Mouse (Mus musculus) ES-Bruce4 (cell line): Measurements from ENCODE around the gene Adgrg5. TPM values are rescaled to one million over a fixed set of nuclear protein-coding genes. Genes with fewer than 3 reads are reported as not detected.

Source experiments
- H3K27ac ChIP-seq: 2 replicates; pipeline ENCODE4 v1.5.1; 2012; ENCODE audit warnings: low read length, inconsistent platforms; ENCODE audit not compliant: insufficient read depth
- H3K27me3 ChIP-seq: 2 replicates; pipeline ENCODE4 v1.6.1; 2012; ENCODE audit warnings: mild to moderate bottlenecking, low read length, inconsistent platforms; ENCODE audit not compliant: control insufficient read depth, poor library complexity, insufficient read depth, severe bottlenecking
- H3K36me3 ChIP-seq: 2 replicates; pipeline ENCODE4 v1.6.1; 2012; ENCODE audit warnings: inconsistent platforms, mild to moderate bottlenecking, low read length, moderate library complexity; ENCODE audit not compliant: control insufficient read depth, poor library complexity, insufficient read depth, severe bottlenecking
- H3K4me1 ChIP-seq: one replicate; pipeline ENCODE4 v1.8.1; 2011; ENCODE audit warnings: low read length; ENCODE audit not compliant: control insufficient read depth, insufficient read depth
- H3K4me3 ChIP-seq: 2 replicates; pipeline ENCODE4 v1.5.1; 2011; ENCODE audit warnings: low read depth, mild to moderate bottlenecking, low read length
- H3K9ac ChIP-seq: 2 replicates; pipeline ENCODE4 v1.6.1; 2012; ENCODE audit warnings: low read depth, mild to moderate bottlenecking, inconsistent platforms; ENCODE audit not compliant: poor library complexity, severe bottlenecking
- H3K9me3 ChIP-seq: replicated peaks from 2 replicates; pipeline ENCODE4 v1.6.1; 2012; ENCODE audit warnings: mild to moderate bottlenecking, low read length, inconsistent platforms; ENCODE audit not compliant: control insufficient read depth, poor library complexity, insufficient read depth, severe bottlenecking
- CTCF ChIP-seq: IDR thresholded peaks from one replicate; pipeline ENCODE4 v1.8.1; 2011; ENCODE audit warnings: low read depth, low read length
- EP300 ChIP-seq: IDR thresholded peaks from 2 replicates; pipeline ENCODE4 v1.6.1; 2011; ENCODE audit warnings: low read depth, low read length; ENCODE audit not compliant: insufficient read depth
- POLR2A ChIP-seq: IDR thresholded peaks from one replicate; pipeline ENCODE4 v1.8.1; 2011; ENCODE audit warnings: low read length; ENCODE audit not compliant: insufficient read depth
- polyA plus RNA-seq: library from polyadenylated mRNA; stranded (reverse); fragments of >200 nt; gene quantifications from 2 replicates; pipeline ENCODE4 v1.2.4, GENCODE M21; 2011; ENCODE audit warnings: low read depth; ENCODE audit not compliant: missing spikeins, insufficient read depth, insufficient read length

Adgrg5 gene
- polyA plus RNA-seq, 1 experiment = 1.0 TPM

DNA sequence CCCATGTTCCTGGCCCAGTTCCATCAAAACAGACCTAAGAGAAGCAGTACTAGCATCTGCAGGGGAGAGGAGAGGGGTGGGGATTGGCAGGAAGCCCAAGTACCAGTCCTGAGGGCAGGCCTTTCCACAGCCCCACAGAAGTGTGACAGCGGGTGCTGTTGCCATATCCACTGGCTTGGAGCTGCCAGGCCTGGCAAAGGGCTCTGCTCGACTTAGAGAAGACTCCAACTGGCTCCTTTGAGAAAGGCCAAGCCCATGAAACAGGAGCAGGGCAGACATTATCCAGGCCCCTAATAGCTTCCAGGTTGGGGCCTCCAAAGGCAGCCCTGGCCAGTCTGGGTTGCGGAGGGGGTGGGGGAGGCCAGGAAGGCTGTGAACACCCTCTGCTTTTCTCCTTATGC, 8.8 kb upstream of the Adgrg5 start:
- TF ChIP-seq POLR2A = no peak
- TF ChIP-seq EP300 = no peak
- Histone ChIP-seq H3K9me3 (no peaks in the 10 kb centered on the region), H3K36me3 (no peaks in the 10 kb centered on the region), H3K27ac (no peak overlapping the region), H3K27me3 (no peaks in the 10 kb centered on the region), H3K9ac (no peak overlapping the region), H3K4me3 (no peak overlapping the region), H3K4me1 (no peaks in the 10 kb centered on the region)

- H3K4me3 ChIP-seq = peak overlapping the region; percentile 89
- no peak overlapping the region for H3K27ac ChIP-seq
- no peak for TF ChIP-seq CTCF
- peak overlapping the region; percentile 94 for H3K9ac ChIP-seq
- H3K4me1 ChIP-seq = no peaks in the 10 kb centered on the region
- H3K27me3 ChIP-seq = no peaks in the 10 kb centered on the region
- no peaks in the 10 kb centered on the region for H3K9me3 ChIP-seq
- no peaks in the 10 kb centered on the region for H3K36me3 ChIP-seq
Observed at GRCm38 (mm10) chr8:94916311-94916959, 7.1 kb upstream of the Adgrg5 start.

DNA sequence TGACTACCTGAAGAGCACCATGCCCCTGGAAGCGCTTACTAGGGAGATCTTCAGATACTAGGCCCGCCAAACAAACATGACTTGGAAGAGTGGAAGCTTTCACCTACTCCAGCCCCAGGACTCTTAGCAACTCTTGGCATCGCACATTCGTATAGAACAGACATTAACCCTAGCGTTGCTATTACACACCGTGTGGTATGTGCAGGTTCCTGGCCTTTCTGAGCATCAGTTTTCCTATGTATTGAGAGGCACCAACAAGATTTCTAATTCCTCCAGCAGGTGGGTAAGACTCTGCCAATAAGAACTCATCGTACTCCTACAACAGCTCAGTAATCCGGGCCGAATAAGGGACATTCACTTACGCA, 6.6 kb upstream of the Adgrg5 start:
- Histone ChIP-seq H3K9me3 (no peaks in the 10 kb centered on the region), H3K4me3 (peak overlapping the region; percentile 89), H3K27ac (no peak overlapping the region), H3K4me1 (no peaks in the 10 kb centered on the region), H3K27me3 (no peaks in the 10 kb centered on the region), H3K9ac (peak overlapping the region; percentile 94), H3K36me3 (no peaks in the 10 kb centered on the region)
- TF ChIP-seq POLR2A = no peak
- TF ChIP-seq CTCF = no peak
- no peak for TF ChIP-seq EP300

DNA sequence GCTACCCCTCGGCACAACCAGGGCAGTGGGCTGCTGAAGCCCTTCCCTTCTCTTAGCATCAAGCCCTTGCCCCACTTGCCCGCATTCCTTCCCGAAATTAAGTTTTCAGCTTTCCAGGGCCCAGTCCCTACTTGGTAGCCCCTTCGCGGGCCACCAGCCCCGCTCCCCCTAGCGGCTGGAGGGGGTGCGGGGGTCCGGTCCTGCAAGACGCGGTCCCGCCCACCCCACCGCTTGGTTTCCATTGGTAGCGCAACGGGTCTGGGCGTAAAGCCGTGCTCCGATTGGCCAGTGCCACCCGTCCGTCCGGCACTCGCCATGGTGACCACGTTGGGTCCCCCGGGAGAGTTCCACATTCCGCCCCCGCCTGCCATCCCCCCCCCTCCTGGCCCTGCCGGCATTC, 6.1 kb upstream of the Adgrg5 start:
- H3K4me3 ChIP-seq = peak overlapping the region; percentile 89
- no peaks in the 10 kb centered on the region for H3K27me3 ChIP-seq
- peaks cover 2% of the 10 kb centered on the region for H3K4me1 ChIP-seq
- H3K9ac ChIP-seq = peak overlapping the region; percentile 94
- no peak overlapping the region for H3K27ac ChIP-seq
- H3K9me3 ChIP-seq = no peaks in the 10 kb centered on the region
- TF ChIP-seq EP300 = no peak
- TF ChIP-seq CTCF = peak; percentile 61
- no peak for TF ChIP-seq POLR2A
- H3K36me3 ChIP-seq = no peaks in the 10 kb centered on the region

- peak within 1 kb of the TSS; percentile 94 for H3K9ac ChIP-seq
- no peak for TF ChIP-seq EP300
- TF ChIP-seq POLR2A = no peak
- no peak for TF ChIP-seq CTCF
- H3K4me1 ChIP-seq = peaks cover 2% of the 10 kb centered on the region
- H3K36me3 ChIP-seq = no peaks in the 10 kb centered on the region
- no peak within 1 kb of the TSS for H3K27ac ChIP-seq
- H3K9me3 ChIP-seq = no peaks in the 10 kb centered on the region
- H3K27me3 ChIP-seq = no peaks in the 10 kb centered on the region
- H3K4me3 ChIP-seq = peak within 1 kb of the TSS; percentile 89
Observed at GRCm38 (mm10) chr8:94917851-94918495, 5.5 kb upstream of the Adgrg5 start, which contains the start of gene Ccdc102a. TSS of gene Ccdc102a (minus strand) at chr8:94918098.

DNA sequence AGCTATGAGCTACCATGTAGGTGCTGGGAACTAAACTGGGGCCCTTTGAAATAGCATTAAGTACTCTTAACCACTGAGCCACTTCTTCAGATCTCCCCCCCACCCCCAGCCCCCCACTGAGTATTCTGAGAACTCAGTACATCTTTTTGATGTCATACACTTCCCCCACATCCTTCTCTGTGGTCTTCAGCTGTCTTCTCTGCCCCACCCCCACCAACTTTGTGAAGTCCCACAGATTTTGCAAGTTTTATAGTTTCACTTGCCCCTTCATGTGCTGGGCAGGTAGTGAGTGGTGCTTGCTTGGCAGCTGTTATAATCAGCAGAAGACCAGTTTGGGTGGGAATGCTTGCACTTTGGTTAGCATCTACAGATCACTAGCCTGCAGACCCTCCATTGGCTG, 4.2 kb upstream of the Adgrg5 start:
- Histone ChIP-seq H3K27ac (no peak overlapping the region), H3K9me3 (no peaks in the 10 kb centered on the region), H3K9ac (no peak overlapping the region), H3K4me1 (peaks cover 3% of the 10 kb centered on the region), H3K4me3 (no peak overlapping the region), H3K27me3 (no peaks in the 10 kb centered on the region), H3K36me3 (no peaks in the 10 kb centered on the region)
- no peak for TF ChIP-seq EP300
- no peak for TF ChIP-seq POLR2A
- no peak for TF ChIP-seq CTCF
